Mouse (Mus musculus) hindbrain, embryonic 13.5 days (tissue): ENCODE measurements around the gene Egln1. TPM values are rescaled to one million over a fixed set of nuclear protein-coding genes. Genes with fewer than 3 reads are reported as not detected.

ENCODE experiments used
- ATAC-seq: fragments of 200-750 bp; cut with Nextera tagmentation; 2 replicates; pipeline ENCODE4 v1.8.0; 2017; ENCODE audit warnings: moderate TSS enrichment; ENCODE audit not compliant: low FRiP score
- H3K27ac ChIP-seq: fragments of 300-500 bp; sonication (generic); 2 replicates; pipeline ENCODE4 v1.5.1; 2015; ENCODE audit warnings: inconsistent platforms, mild to moderate bottlenecking, moderate library complexity
- H3K27me3 ChIP-seq: fragments of 300-500 bp; sonication (generic); 2 replicates; pipeline ENCODE4 v1.6.1; 2015; ENCODE audit warnings: mild to moderate bottlenecking, inconsistent platforms
- H3K36me3 ChIP-seq: fragments of 300-500 bp; sonication (generic); 2 replicates; pipeline ENCODE4 v1.6.1; 2015; ENCODE audit warnings: mild to moderate bottlenecking, inconsistent platforms
- H3K4me1 ChIP-seq: fragments of 300-500 bp; sonication (generic); replicated peaks from 2 replicates; pipeline ENCODE4 v1.6.1; 2015; ENCODE audit warnings: inconsistent platforms
- H3K4me2 ChIP-seq: fragments of 300-500 bp; sonication (generic); 2 replicates; pipeline ENCODE4 v1.6.1; 2015; ENCODE audit warnings: inconsistent platforms, mild to moderate bottlenecking, moderate library complexity
- H3K4me3 ChIP-seq: fragments of 300-500 bp; sonication (generic); 2 replicates; pipeline ENCODE4 v1.5.1; 2015; ENCODE audit warnings: mild to moderate bottlenecking, inconsistent platforms
- H3K9ac ChIP-seq: fragments of 300-500 bp; sonication (generic); 2 replicates; pipeline ENCODE4 v1.6.1; 2015; ENCODE audit warnings: mild to moderate bottlenecking, inconsistent platforms
- H3K9me3 ChIP-seq: fragments of 300-500 bp; sonication (generic); 2 replicates; pipeline ENCODE4 v1.6.1; 2016; ENCODE audit warnings: inconsistent platforms
- WGBS: fragments of 180-500 bp; shearing (Covaris S2); methylation state at CpG from one replicate; pipeline ENCODE4 v1.1.7; 2015; 5-methylcytosine and 5-hydroxymethylcytosine counted together
- polyA plus RNA-seq: library from polyadenylated mRNA; unstranded; fragments of >200 nt; fragmentation: Nextera tagmentation; extraction: Ambion mirVana; gene quantifications from 2 replicates; pipeline ENCODE4 v1.2.1, GENCODE M21; 2015

Egln1 gene
- polyA plus RNA-seq, result 16.9 and 17.2 TPM in 2 replicates

DNA sequence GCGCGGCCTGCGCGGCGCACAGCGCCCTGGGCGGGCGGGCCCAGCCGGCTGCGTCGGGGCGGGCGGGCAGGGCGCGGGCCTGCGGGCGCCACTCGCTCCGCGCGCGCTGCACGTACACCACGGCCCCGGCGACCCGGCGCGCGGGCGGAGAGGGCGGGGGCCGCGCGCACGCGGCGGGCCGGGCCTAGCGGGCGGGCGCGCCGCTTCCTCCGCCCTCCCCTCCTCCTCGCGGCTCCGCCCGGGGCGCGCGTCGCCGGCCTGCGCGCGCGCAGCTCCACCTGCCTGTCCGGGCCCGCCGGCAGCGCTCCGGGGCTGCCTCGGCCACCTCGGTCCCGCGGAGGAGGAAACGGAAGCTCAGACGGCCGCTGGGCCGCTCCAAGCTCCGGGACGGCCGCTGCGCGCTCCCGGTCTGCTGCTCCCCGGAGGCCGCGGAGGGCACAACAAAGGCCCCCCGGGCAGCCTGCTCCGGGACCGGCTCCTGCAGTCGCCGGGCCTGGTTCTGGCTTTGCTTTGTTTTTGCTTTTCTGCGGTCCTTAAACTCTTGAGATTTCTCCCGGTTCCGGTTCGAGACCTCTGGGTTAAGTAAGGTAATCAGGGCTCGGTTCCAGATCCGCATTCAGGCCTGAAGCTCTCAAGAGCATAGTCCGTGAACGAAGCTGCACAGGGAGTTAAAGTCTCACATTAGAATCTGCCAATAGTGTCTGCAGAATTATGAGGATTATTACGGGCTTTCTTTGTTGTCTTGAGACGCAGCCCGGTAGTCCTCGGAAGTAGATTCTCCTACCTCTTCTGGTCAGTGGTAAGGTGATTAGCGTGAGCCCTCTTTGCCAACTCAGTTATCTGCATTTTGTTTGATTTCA lies at the start of gene Egln1:
Gene Egln1 (minus strand): TSS at position 116 of the 860 bp plus-strand sequence.
- Histone ChIP-seq H3K4me1 (peaks cover 46% of the 10 kb centered on the region), H3K4me2 (peak within 1 kb of the TSS; percentile 83), H3K27me3 (no peaks in the 10 kb centered on the region), H3K9ac (peak within 1 kb of the TSS; percentile 98), H3K27ac (peak within 1 kb of the TSS; percentile 99), H3K9me3 (no peaks in the 10 kb centered on the region), H3K36me3 (no peaks in the 10 kb centered on the region), H3K4me3 (peak within 1 kb of the TSS; percentile 96)
- under 1% methylated on average over 50 of the region's 98 CpGs for whole genome bisulfite sequencing
- peak; percentile 73 for ATAC-seq

DNA sequence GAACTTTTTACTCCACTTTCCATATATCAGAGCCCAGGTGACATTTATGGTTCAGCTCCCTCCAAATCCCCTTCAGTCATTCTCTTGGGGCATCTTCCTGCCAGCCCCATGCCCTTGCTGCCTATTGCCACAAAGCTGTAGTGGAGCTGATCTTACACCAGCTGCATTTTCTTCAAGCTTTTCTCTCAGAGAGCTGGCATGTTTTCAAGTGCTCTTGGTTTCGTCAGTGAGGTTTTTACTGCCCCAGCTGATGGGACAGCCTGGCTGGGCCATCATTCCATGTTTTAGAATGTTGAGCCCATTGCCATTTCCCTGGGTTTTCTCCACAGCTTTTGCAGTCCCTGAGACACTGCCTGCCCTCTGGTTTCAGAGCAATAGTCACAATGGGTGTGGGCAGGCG lies 46.7 kb upstream of the Egln1 start:
- Histone ChIP-seq H3K4me2 (no peak overlapping the region), H3K36me3 (no peaks in the 10 kb centered on the region), H3K4me1 (0 out of 2 replicates have a peak, but pooled peaks cover 6% of the 10 kb centered on the region), H3K4me3 (no peak overlapping the region), H3K9ac (no peak overlapping the region), H3K27me3 (0 out of 2 replicates have a peak, but pooled peaks cover 15% of the 10 kb centered on the region), H3K27ac (no peak overlapping the region), H3K9me3 (peaks cover 16% of the 10 kb centered on the region)
- WGBS, result 88% methylated on average over 2 of the region's 2 CpGs
- no peak for ATAC-seq

GRCm38 (mm10) chr8:124991668-124991926 lies 42.5 kb upstream of the Egln1 start:
- Histone ChIP-seq H3K4me3 (no peak overlapping the region), H3K27ac (no peak overlapping the region), H3K4me1 (0 out of 2 replicates have a peak, but pooled peaks cover 6% of the 10 kb centered on the region), H3K9me3 (no peaks in the 10 kb centered on the region), H3K27me3 (0 out of 2 replicates have a peak, but pooled peaks cover 15% of the 10 kb centered on the region), H3K4me2 (no peak overlapping the region), H3K36me3 (no peaks in the 10 kb centered on the region), H3K9ac (no peak overlapping the region)
- ATAC-seq, result no peak
- 33% methylated on average over 6 of the region's 6 CpGs for WGBS

DNA sequence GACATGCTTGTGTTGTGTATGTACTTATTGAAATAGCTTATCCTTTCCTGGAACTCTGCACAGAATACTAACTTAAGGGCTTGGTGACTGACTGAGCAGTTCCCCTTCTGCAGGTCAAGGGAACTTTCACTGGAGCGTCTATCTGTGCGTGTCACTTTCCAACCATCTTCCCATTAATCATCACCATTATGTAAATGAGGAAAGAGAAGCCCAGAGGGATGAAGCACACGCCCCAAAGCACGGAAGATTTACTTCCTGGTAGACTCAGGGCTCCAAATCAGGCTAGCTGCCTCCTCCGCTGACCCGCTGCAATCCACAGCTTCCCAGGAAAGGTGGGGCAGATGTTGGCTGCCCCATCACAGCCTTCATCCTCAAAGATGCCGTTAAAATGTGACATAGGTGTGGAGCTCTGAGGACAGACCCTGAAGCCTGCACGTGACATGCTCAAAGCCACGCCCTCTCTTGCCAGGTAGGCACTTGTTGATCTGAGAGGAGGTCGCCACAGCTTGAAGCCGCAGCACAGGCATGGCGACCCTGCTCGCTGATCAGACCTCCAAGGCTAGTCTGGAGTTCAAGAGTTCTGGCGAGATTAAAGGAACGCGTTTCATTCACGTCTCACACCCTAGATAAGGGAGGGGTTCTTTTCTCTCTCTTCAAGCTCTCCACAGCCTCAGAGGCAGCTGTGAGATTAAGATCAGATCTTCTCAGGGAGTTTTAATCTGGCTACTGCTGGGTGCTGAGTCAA lies 42.0 kb upstream of the Egln1 start:
- Histone ChIP-seq H3K27ac (no peak overlapping the region), H3K36me3 (no peaks in the 10 kb centered on the region), H3K4me1 (0 out of 2 replicates have a peak, but pooled peaks cover 6% of the 10 kb centered on the region), H3K9ac (no peak overlapping the region), H3K4me2 (peak overlapping the region; percentile 9; the same call in 1 of the 2 replicates), H3K9me3 (no peaks in the 10 kb centered on the region), H3K27me3 (0 out of 2 replicates have a peak, but pooled peaks cover 18% of the 10 kb centered on the region), H3K4me3 (no peak overlapping the region)
- no peak for ATAC-seq
- 19% methylated on average over 17 of the region's 17 CpGs for WGBS

DNA sequence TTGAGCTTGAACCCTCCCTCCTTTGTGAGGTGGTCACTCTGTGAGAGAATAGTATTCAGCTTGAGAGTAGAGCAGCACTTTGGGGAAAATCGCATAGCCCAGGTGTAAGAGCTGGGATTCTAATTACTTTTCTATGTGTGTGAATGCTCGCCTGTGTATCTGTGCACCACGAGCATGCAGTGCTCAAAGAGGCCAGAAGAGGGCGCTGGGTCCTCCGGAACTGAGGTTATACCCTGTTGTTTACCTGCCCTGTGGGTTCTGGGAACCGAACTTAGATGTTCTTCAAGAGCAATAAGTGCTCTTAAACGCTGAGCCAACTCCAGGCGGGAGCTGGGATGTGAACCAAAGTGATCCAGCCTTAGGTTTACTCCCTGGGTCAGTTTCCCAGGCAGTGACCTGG lies 31.7 kb upstream of the Egln1 start:
- WGBS, result 84% methylated on average over 8 of the region's 8 CpGs
- Histone ChIP-seq H3K27ac (no peak overlapping the region), H3K4me2 (no peak overlapping the region), H3K27me3 (no peaks in the 10 kb centered on the region), H3K36me3 (no peaks in the 10 kb centered on the region), H3K9ac (no peak overlapping the region), H3K9me3 (no peaks in the 10 kb centered on the region; the same call in 1 of the 2 replicates), H3K4me1 (no peaks in the 10 kb centered on the region), H3K4me3 (no peak overlapping the region)
- no peak for ATAC-seq

GRCm38 (mm10) chr8:124980036-124980435 lies 30.9 kb upstream of the Egln1 start:
- Histone ChIP-seq H3K9me3 (no peaks in the 10 kb centered on the region; the same call in 1 of the 2 replicates), H3K4me2 (no peak overlapping the region), H3K4me3 (no peak overlapping the region), H3K4me1 (no peaks in the 10 kb centered on the region), H3K27ac (no peak overlapping the region), H3K9ac (no peak overlapping the region), H3K36me3 (no peaks in the 10 kb centered on the region), H3K27me3 (no peaks in the 10 kb centered on the region)
- ATAC-seq, result no peak
- WGBS, result 94% methylated on average over 3 of the region's 3 CpGs

DNA sequence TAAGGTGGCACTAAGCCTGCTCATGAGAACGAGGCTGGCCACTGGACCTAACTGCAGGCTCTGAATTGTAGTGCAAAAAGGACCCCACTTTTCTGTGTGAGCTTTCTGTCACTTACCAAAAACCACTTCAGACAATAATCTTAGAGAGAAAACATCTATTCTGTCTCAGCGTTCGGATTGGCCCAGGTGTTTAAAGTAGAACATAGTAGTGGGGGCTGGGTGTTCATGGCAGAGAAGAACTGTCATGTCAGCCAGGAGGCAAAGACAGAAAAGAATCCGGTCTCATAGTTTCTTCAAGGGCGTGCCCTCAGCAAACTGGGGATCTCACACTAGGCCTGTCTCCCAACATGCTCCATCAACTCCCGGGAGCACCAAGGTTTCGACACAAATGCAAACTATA lies 28.9 kb upstream of the Egln1 start:
- H3K36me3 ChIP-seq, result no peaks in the 10 kb centered on the region
- H3K27me3 ChIP-seq, result no peaks in the 10 kb centered on the region
- 90% methylated on average over 7 of the region's 7 CpGs for WGBS
- ATAC-seq, result no peak
- H3K9me3 ChIP-seq, result no peaks in the 10 kb centered on the region; the same call in 1 of the 2 replicates
- H3K9ac ChIP-seq, result no peak overlapping the region
- no peak overlapping the region for H3K27ac ChIP-seq
- H3K4me3 ChIP-seq, result no peak overlapping the region
- H3K4me1 ChIP-seq, result no peaks in the 10 kb centered on the region
- no peak overlapping the region for H3K4me2 ChIP-seq

- Histone ChIP-seq H3K4me3 (no peak overlapping the region), H3K9ac (no peak overlapping the region), H3K27ac (no peak overlapping the region), H3K36me3 (no peaks in the 10 kb centered on the region), H3K27me3 (no peaks in the 10 kb centered on the region), H3K9me3 (peaks cover 9% of the 10 kb centered on the region), H3K4me1 (no peaks in the 10 kb centered on the region), H3K4me2 (no peak overlapping the region)
- WGBS, result 95% methylated on average over 6 of the region's 6 CpGs
- no peak for ATAC-seq
These were observed 27.1 kb upstream of the Egln1 start for GRCm38 (mm10) chr8:124976211-124976610.

DNA sequence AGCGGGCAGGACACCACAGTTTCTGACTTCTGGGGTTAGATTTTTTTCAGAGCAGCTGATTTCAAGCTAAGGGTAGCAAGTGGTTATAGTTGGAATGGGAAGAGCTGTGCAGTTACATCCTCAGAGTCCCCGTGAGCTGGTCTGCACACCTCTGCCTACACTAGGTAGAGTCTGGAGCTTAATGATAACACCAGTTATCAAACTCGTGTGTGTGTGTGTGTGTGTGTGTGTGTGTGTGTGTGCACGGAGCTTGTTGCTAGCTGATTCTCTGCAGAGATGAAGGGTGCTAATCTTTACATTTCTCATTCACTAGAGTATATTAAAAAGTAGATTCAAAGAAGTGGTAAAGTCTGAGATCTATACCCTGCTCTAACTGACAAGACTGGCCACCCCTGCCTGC lies 25.1 kb upstream of the Egln1 start:
- H3K4me1 ChIP-seq, result no peaks in the 10 kb centered on the region
- peaks cover 9% of the 10 kb centered on the region for H3K9me3 ChIP-seq
- ATAC-seq, result no peak
- no peak overlapping the region for H3K4me3 ChIP-seq
- no peaks in the 10 kb centered on the region for H3K27me3 ChIP-seq
- no peaks in the 10 kb centered on the region for H3K36me3 ChIP-seq
- no peak overlapping the region for H3K9ac ChIP-seq
- H3K27ac ChIP-seq, result no peak overlapping the region
- H3K4me2 ChIP-seq, result no peak overlapping the region
- 86% methylated on average over 4 of the region's 4 CpGs for WGBS

DNA sequence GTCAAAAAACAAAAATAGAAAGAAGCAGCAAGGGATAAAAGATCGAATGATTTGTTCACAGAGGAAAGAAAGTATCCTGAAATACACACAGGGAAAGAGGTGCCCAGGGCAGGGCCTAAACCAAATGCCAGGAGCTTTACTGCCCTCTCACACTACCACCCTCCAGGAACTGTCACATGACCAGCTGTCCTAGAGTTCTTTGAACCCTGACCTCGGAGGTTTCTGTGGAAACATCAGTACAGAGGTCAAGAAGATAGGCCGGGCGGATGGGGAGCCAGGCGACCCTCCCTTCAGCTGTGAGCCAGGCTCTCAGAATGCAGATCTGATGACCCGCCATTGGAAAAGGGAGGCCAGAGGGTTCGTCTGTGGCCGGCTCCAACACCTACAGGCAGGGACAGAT lies 24.1 kb upstream of the Egln1 start:
- no peak overlapping the region for H3K27ac ChIP-seq
- H3K36me3 ChIP-seq, result no peaks in the 10 kb centered on the region
- no peaks in the 10 kb centered on the region for H3K27me3 ChIP-seq
- no peak overlapping the region for H3K4me2 ChIP-seq
- H3K9ac ChIP-seq, result no peak overlapping the region
- H3K4me3 ChIP-seq, result no peak overlapping the region
- H3K4me1 ChIP-seq, result no peaks in the 10 kb centered on the region
- 84% methylated on average over 8 of the region's 8 CpGs for WGBS
- ATAC-seq, result no peak
- peaks cover 9% of the 10 kb centered on the region for H3K9me3 ChIP-seq

DNA sequence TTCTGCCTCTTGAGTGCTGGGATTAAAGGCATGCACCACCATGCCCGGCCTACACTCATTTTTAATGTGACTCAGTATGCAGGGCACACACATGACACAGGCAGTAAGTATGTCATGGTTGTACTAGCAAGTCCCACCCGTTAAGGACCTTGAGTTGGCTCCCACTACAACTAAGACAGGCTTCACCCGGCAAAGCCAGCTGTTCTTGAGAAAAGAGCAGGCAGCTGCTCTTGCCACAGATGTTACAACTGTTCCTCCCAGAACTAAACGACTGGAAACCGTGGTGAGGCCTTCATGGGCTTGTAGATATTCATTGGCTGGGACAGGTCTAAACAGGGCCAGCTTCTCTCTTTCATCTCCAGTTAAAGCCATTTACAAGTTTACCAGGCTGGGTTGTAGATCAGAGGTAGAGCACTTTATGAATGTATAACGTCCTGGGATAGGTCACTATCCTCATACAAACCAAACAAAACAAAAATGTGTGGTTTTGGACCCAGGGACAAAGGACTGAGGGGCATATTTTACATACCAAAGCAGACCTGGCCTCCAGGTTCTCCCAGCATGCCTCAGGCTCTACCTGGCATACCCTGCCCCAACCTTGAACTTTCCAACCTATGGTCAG lies 21.3 kb upstream of the Egln1 start:
- Histone ChIP-seq H3K4me2 (no peak overlapping the region), H3K4me1 (no peaks in the 10 kb centered on the region), H3K9me3 (peaks cover 9% of the 10 kb centered on the region), H3K4me3 (no peak overlapping the region), H3K27me3 (no peaks in the 10 kb centered on the region), H3K9ac (no peak overlapping the region), H3K36me3 (no peaks in the 10 kb centered on the region), H3K27ac (no peak overlapping the region)
- ATAC-seq, result no peak
- 85% methylated on average over 6 of the region's 6 CpGs for WGBS

- H3K9me3 ChIP-seq, result no peaks in the 10 kb centered on the region
- no peak overlapping the region for H3K27ac ChIP-seq
- H3K27me3 ChIP-seq, result no peaks in the 10 kb centered on the region
- no peak overlapping the region for H3K9ac ChIP-seq
- no peaks in the 10 kb centered on the region for H3K36me3 ChIP-seq
- no peak for ATAC-seq
- H3K4me2 ChIP-seq, result no peak overlapping the region
- peaks cover 6% of the 10 kb centered on the region; the same call in 1 of the 2 replicates for H3K4me1 ChIP-seq
- no peak overlapping the region for H3K4me3 ChIP-seq
- WGBS, result 91% methylated on average over 8 of the region's 8 CpGs
These were observed 15.8 kb upstream of the Egln1 start for GRCm38 (mm10) chr8:124964966-124965365.
